Mouse (Mus musculus): ENCODE results near the gene Ctsz.

Ctsz gene

DNA sequence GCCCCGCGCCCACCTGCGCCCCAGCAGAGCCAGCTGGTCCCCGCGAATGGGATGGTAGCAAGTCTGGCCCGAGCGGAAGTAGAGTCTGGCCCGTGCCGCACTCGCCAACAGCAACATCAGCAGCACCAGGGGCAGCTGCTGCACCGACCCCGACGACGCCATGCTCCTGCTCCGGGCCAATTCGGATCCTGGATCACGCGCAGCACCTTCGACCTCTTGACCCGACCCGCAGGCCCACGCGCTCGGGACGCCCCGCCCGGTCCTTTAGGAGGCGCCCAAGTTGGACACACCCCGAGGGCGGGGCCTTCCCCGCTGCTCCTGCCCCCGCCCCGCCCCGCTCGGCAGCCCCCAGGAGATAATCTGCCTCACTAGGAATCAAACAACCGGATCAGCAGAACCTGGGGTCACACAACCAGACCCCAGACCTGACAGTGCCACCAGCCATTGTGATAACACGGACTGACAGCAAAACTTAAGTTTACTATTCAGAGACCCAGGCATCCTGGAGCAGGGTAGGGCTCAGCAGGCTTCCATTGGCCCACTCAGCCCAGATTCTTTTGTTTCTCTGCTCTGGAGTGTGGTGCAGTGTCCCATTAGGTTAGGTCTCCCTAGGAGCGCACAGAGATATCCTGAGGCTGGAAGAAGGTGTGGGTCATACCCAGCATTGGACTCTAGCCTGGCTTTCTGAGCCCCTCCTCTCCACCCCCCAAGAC, at the start of gene Ctsz:
Gene Ctsz (minus strand): TSS at position 303 of the 713 bp plus-strand sequence.
- DNase-seq (ENCODE audit: low spot score in 2 of 2), result peak; percentile 19 to 43

DNA sequence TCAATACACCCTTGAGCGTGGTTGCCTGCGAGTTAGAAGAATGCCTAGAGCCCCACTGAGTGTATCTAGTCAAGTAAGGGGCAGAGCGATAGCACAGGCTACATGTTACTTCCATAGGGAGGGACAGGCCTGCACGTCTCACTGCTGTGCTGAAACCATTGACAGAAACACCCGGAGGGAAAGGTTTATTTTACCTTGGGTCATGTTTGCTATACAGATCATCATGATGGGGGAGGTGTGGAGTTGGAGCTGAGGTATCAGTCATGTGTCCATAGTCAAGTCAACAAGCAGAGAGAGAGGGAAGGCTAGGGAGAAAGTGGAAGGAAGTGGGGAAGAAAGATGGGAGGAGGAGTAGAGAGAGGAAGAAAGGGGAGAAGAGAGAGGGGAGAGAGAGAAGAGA, 48.2 kb upstream of the Ctsz start:
- no peak for DNase-seq (ENCODE audit: low spot score in 2 of 2)

DNA sequence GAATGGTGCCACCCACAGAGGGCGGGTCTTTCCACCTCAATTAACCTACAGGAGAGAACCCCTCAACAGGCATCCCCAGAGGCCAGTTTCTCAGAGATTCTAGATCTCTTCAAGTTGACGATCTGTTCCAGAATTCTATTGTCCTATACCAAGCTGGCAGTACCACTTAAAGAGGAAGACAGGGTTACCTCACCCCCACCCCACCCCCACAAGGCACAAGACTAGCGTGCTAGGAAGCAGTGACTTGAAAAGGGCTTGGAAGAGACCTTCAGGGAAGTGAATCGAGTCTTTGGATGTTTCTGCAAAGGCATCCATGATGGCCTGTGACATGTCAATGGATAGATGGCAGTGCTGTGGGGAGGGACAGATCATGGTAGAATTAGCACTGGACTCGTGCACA, 39.9 kb upstream of the Ctsz start:
- DNase-seq (ENCODE audit: low spot score in 2 of 2), result no peak

DNA sequence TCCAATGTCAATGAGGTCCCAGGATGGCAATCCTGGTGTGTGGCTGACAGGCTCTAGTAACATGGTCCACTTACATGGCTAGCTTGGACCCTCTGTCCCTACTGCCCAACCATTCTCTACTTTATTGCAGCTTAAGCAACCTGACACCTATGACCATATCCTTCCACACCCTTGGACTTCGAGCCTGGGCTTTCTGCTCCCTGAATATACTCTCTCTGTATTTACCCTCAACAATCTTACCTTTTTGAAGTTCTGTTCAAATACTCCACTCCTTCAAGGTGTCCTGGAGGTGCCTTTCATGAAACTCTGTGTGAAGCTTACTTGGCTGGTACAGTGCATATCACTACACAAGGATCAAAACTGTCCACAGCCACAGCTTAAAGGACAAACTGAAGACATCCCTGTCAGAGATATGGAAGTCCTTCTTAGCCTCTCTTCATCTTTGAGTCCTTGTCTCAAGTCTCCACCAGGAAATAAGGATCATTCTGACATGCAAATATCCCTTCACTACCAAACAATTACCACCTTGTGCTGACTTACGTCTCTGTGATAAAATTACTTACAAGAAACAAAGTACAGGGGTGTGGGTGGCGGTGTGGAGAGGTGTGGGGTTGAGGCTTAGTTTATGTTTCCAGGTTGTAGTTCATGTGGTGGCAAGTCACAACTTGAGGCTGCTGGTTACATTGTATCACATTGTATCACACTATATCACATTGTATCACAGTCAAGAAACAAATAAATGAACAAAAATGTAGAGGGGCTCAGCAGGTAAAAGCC, 38.9 kb upstream of the Ctsz start:
- no peak for DNase-seq (ENCODE audit: low spot score in 2 of 2)

DNA sequence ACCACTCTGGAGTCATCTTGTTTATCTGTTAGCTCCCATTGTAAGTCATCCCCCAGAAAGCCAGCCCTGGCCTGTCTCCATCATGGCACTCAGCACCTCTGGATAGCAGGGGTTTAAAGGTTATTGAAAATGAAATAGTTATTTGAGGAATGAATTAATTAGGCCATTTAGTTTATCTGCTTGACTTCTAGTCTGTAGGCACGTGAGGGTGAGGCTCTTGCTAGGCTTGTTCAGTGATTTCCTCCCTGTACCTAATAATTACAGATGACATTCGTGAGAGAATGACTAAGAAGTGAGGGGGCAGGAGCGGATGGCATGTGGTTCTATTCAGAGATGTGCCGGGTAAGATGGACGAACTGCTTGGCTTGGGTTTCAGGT, 34.7 kb upstream of the Ctsz start:
- no peak for DNase-seq (ENCODE audit: low spot score in 2 of 2)

DNA sequence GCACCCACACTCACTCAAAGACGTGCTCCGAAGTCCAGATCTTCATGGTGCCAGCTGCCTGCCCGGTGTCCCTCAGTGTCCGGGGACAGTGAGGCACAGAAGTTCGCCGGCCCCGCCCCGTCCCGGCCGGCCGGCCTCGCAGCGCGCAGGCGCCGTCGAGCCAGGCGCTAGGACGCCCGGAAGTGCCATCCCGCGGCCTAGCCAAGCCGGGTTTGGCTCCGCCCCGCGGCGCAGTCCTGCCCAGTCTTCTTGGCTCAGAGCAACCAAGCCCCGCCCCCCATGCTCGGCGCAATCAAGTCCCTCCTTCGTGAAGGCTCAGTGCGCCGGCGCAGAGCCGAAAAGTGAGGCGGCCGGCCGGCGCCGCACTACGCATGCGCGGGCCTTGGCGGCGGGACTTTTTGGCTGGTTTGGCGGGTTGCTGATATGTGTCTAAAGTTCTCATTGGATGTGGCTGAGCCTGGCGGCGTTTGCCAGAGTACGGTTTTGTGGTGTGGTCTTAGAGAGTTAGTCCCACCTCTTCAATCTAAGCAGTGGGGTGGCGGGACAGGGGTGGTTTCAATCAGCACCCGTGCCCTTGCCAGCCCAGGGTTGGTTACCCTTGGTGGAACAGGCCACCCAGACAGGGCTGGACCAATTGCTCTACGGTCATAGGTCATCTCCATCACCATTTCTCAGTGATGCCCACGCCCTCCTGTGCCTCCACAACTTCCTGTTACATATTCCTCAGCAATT, 34.1 kb upstream of the Ctsz start, which contains the start of gene Prelid3b:
Gene Prelid3b (minus strand): TSS at position 264 of the 732 bp plus-strand sequence.
- peak; percentile 98 to 99 for DNase-seq (ENCODE audit: low spot score in 2 of 2)

DNA sequence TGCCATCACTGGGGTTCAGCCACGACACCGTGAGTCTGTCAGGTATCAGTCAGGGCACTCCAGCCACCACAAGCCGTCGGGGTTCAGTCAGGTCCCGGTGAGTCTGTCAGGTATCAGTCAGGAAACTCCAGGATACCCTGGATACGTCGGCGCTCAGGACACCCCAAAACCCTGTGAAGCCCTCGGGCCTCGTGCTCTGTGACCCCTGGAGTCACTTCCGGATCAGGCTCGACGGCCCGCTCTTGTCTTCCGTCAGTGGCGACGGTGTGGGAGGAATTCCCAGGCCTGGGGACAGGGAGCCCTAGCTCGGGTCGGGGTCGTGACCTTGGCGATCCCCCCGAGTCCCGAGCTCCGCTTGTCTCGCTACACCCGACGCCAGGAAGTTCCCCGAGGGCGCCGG, 33.6 kb upstream of the Ctsz start:
- DNase-seq (ENCODE audit: low spot score in 2 of 2), result no peak

DNA sequence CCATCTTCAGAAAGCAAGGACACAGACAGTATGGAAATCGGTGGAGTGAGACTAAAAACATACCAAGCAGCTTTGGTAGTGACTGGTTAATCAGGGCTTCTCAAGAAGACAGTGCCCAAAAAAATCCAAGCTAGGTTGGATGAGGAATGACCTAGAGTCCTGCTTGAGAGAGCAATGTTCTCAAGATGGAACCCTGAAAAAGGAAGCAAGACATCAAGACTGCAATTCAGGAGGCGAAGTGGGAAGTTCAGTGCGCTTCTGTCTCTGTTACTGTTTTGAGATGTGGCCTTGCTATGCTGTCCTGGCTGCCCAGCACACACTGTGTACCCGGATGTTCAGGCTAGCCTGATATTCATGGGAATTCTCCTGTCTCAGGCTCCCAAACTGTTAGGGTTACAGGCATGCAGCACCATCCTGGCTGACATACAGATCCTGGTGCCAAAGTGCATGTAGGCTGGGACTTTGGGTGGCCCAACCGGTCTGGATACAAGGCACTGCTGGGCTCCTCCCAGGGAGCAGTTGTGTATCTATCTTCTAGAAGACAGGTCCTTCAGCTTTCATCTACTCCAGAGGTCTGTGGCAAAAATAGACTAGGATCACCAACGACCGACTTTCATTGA, 32.1 kb upstream of the Ctsz start:
- no peak for DNase-seq (ENCODE audit: low spot score in 2 of 2)

DNA sequence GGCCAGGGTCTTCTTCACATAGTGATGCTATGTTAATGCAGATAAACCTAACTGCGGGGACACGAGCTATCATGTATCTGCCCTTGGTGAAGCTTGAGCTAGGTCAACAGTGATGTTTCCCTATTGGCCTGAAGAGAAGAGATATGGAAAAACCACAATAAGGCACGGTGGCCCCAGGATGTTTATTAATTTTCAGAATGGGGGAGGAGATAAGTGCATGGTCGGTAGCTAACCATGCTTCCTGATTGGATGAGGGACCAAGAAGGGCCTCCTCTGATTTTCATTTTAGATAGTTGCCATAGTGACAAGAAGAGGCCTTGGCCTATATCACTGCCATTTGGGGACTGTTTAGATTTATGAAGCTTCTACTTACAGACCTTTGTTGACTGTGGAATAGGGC, 31.5 kb upstream of the Ctsz start:
- no peak for DNase-seq (ENCODE audit: low spot score in 2 of 2)

DNA sequence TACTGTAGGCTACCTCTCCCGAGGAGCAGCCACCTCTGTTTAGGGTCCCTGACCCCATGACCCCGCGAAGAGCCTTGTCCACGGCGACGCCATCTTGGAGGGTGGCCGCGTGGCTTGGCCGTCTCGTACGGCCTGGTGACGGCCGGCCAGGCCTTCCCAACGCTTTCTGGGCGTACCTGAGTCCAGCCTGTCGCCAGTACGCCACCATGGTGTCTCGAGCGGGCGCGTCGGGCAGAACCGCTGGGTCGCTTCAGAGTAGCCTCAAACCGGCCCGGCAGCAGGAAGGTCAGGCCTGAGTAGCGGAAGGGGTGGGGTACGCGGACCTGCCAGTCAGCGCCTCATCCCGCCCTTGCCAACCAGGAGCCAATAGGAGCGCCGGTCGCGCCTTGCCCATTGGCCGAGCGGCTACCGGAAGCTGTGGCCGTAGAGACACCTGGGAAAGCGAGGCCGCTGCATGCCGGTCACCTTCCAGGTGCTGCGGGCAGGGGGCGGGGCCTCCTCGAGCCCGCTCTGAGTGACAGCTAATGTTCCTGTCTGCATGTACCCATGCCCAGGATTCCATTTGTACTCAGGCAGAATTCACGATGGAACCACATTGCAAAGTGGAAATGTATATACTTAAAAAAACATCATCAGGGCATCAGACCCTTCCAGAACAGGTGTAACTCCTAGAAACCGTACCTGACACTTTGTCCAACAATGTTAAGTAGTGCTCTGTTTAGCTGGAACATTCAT, 25.1 kb upstream of the Ctsz start, which contains the start of gene Atp5e:
Gene Atp5e (minus strand): TSS at position 317 of the 735 bp plus-strand sequence.
- DNase-seq (ENCODE audit: low spot score in 2 of 2), result peak; percentile 98

DNA sequence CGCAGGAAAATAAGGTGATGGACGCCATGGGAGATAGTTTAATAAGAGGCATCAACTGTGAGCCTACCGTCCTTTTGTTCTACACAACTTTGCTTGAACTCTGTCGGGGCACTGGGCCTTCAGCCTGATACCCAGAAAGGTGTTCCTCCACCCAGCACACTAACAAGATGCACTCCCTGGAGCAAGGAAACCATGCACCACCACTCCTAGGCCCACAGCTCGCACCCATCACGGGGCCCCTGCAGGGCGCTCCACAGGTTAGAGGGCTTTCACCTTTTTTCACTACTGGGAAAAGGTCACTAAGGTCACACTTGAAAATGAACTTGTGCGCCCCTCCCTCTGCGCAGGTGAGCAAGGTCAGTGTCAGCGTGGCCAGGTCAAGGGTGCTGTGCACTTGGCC, 24.5 kb upstream of the Ctsz start:
- no peak for DNase-seq (ENCODE audit: low spot score in 2 of 2)

DNA sequence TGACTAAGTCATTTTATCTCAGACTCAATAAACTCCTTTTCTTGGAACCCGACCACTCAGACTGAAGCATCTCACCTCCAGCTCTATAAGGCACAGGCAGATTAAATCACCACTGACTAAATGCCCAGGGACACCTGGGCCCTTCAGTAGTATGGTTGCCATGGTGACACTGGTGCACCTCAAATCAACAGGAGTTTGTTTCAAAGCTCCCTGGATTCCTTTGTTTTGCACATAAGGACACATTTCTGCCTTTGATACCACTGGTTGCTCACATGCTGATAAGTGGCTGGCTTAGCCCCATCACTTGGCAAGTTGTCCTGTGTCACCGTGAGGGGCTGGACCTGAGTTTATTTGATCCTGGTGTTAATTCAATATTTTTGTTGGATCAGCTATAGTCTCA, 20.5 kb upstream of the Ctsz start:
- no peak for DNase-seq (ENCODE audit: low spot score in 2 of 2)

DNA sequence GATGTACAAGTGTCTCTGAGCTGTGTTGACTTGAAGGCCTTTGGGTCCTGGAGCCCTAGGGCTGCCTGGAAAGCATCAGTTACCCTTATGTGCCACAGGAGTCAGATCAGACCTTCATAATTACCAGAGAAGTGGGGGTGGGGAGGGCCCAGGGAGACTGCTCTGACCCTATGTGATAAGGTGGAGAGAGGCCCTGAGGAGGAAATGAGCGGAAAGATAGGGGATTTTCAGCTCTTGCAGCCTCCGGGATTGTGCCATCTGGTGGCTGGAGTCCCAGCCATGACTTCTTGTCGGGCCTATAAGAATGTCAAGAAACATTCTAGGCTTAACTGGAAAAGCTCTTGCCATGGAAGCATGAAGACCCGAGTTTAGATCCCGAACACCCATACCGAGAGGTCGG, 14.8 kb upstream of the Ctsz start:
- no peak for DNase-seq (ENCODE audit: low spot score in 2 of 2)

DNA sequence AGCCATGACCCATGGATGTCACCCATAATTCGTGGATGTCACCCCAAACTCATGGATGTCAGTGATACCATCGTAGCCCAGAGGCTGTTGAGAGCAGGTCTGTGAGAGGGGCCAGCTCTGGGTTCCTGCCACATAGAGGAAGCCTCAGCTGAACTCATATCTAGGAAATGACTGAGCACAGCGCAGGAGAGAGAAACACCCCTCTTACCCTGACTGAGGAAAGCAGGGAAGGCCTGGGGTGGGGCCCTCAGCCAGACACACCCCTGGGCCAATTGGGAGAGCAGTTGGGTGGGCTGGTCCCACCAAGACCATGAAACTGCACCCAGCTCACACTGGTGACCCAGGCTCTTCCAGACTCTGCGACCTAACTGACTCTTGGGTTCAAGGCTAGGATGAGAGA, 11.5 kb upstream of the Ctsz start, which contains the start of gene Tubb1:
Gene Tubb1 (plus strand): TSS at position 343 of the 400 bp plus-strand sequence.
- DNase-seq (ENCODE audit: low spot score in 2 of 2), result no peak

DNA sequence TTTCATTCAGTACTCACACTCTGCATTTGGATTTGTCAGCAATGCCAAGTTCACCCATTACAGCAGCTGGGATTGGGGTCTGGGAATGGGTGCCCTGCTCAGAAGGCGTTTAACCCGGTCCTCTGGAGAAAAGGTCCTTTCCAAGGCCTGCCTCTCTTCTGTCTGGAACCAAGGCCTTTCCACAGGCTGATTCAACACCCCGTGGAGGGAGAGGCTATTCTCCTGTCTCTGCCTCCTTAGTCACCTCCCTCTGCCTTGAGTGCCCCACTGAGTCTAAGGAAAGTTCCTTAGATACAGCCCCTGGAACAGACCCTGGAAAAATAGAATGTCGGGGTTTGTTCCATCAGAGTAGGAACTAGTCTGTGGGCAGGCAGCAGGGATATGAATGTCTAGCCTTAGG, 9.6 kb upstream of the Ctsz start:
- no peak for DNase-seq (ENCODE audit: low spot score in 2 of 2)

DNA sequence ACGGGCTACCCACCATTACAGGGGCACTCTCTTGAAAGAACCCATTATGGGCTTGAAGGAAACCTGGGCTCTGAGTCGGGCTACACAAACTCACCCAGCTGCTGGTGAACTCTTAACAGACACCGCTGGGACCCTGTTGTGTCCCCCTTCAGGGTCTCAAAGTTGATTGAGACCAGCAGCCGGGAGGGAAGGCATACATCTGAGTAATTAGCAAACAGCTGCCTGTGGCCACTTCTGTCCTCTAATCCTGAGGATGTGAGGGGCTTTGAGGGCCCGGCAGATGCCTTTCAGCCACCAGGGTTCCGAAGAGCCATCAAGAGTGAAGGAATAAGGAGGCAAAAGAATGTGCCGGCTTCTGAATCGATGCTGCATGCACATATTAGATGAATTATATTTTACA, 8.1 kb upstream of the Ctsz start:
- no peak for DNase-seq (ENCODE audit: low spot score in 2 of 2)

DNA sequence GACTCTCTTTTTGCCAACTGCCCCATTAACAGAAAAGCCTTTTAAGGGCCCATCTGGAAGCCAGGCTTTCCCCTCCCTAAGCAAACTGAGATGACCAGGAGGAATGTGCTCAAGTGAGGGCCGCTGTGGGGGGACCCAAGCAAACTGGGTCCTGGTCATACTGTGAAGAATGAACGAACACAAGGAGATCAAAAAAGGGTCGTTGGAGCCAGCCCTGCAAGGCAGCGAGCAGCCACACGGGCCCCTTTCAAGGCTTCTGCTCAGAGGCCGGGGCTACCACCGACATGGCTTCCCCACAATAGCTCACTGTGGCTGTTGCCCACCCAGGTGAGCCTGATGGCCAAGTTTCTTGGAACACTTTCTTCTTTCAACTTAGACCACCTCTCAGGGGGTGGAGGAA, 7.7 kb upstream of the Ctsz start:
- no peak for DNase-seq (ENCODE audit: low spot score in 2 of 2)

DNA sequence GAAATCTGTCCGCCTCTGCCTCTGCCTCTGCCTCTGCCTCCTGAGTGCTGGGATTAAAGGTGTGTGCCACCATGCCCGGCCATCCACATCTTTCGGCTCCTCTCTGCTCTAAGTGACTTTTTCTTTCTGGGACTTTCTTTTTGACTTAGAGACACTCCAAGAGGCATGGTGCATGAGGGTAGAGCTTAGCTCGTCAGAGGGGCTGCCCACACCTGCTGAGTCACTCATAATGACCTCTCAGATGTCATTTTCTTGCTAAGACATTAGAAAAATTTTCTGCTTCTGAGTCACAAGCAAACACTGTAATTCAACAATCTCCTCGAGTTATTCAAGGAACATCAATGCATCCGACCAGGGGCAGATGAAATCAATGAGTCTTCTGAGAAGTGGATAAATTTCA, 6.2 kb upstream of the Ctsz start:
- DNase-seq (ENCODE audit: low spot score in 2 of 2), result no peak

DNA sequence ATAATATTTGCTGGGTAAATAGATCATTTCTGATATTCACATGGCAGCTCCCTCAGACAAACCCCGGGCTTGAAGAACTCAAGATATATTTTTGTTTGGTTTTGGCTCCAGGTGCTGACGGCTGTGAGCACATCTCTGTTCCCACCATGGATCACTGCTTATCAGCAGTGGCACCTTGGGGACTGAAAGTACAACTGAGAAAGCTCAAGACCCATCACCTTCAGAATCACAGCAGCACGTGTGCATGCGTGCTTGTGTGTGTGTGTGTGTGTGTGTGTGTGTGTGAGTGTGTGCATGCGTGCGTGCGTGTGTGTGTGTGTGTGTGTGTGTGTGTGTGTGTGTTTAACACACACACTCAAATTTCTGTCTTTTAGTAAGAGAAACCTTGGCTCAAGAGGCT, 5.5 kb upstream of the Ctsz start:
- no peak for DNase-seq (ENCODE audit: low spot score in 2 of 2)

DNA sequence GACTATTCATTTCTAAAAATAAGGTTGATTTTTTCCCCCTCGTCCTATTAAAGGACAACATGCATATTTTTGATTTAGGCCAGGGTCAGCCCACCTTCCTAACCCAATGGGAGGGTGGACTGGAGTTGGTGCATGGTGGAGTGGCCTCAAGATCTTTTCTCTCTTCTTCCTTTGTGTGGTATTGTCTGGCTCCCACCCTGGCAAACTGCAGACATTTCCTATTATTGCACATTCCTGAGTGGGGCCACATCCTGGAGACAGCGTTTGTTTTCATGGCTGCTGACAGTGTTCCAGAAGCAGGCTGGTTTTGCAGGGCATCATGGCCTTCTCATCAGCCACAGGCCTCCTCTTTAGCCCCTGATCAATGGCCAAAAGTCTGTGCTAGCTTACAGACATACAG, 4.2 kb upstream of the Ctsz start:
- no peak for DNase-seq (ENCODE audit: low spot score in 2 of 2)

DNA sequence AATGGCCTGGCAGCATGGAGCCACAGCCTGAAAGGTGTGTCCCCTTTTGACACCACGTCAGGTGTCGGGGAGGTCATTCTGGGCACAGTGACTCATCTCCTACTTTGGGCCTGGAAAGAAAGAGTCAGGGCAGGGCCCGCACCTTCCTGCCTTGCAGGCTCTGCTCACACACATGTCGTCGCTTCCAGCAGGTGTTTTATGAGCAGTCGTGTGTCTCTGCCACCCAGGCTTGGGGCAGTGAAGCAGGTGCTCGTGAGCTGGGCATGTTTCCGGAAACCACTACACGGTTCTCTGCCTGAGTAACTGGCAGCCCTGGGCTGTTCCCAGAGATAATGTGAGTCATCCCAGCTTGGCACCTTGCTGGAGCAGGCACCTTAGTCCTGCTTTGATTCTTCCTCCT, 3.6 kb upstream of the Ctsz start:
- DNase-seq (ENCODE audit: low spot score in 2 of 2), result no peak

Measured in right cerebral cortex, adult 2 months (tissue).